Mouse (Mus musculus): ENCODE measurements around the gene Ccng2. TPM values are rescaled to one million over a fixed set of nuclear protein-coding genes. Genes with fewer than 3 reads are reported as not detected.

Ccng2 gene
- total RNA-seq (2021) = 10 to 100 TPM; 26.9 to 28.7 TPM
- long read RNA-seq, experiment 1, full-length matches to known transcripts = 44 of 49 reads
- long read RNA-seq, experiment 1, partial matches to known transcripts = 2 of 49 reads
- long read RNA-seq, experiment 1, other reads (novel, unspliced or antisense) = 3 of 49 reads
- long read RNA-seq, experiment 2, transcript Ccng2-201 (8 exons, 2,810 nt) = major isoform, 37 of 44 reads
- long read RNA-seq, experiment 2, partial matches to known transcripts = 2 of 44 reads
- long read RNA-seq, experiment 2, other reads (novel, unspliced or antisense) = 5 of 44 reads

DNA sequence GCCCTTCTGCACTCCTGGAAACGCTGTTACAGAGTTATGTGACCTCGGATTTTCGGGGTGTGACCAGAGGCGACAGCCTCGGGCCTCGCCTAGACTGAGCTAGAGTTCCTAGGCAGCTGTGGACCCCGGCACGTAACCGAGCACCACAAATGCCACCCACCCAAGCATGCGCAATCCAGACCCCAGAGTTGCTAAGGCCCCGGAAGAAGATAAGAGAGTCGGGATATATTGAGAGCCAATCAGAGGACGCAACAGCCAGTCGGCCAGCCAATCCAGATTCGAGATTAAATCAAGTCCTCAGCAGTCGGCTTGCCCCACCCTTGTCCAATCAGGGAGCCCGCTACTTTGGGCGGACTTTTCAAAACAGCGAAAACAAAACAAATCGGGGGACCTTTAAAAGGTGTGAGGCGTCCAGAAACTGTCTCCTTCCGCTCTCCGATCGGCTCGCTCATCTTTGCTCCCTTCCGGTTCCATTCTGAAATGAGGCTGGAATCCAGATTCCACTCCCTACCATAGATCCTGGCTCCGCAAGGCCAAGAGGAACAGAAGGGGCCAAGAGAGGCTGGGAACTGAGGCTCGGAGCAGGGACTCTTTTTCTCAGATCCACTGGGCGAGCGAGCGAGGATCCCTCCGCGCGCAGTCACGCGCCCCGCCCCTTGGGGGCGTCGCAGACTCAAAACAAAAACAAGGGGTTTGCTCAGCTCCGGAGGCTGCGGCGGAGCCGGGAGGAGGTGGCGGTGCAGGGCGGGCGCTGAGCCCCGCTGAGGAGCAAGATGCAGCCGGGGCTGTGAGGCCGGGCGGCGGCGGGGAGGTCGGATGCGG, at the start of gene Ccng2:
TSS of gene Ccng2 (plus strand) at position 375 of the 822 bp plus-strand sequence.
- peak; percentile 87 to 95 for DNase-seq (ENCODE audit: low spot score in 2 of 2)

DNA sequence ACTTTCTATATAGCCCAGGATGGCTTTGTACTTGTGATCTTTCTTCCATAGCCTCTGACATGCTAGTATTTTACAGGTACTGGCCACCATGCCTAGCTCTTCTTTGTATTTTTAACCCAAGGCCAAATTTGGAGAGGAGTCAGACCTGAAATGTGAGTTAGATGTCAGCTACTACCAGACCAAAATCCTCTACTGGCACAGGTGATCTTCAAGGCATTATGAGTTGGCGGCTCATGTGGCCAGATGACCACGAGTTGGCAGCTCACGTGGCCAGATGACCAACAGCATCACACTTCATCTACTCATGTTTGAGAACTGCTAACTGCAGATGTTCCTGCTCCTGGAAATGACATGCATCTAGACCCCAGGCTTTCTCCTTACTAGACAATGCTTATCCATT, 48.7 kb upstream of the Ccng2 start:
- DNase-seq (ENCODE audit: low spot score in 2 of 2) = no peak

DNA sequence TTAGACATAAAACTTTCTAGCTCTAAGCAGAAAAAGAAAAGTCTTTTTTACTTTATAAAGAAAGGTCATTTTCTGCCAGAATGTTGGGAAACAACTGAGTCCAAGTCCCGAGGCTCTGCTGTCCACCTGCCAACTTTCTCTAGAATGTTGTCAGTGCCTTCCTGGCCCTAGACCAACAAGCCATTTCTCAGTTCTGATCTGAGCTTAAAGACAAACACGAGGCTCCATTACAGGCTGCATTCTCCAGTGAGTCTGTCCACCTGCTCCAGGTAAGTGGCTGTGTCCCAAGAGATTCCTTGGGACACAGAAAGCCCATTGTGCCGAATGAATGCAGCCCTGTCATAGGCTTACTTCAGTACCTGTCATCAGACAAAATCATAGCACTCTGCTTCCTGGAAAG, 45.4 kb upstream of the Ccng2 start:
- peak in 1 of 2 experiments; percentile 63 for DNase-seq (ENCODE audit: low spot score in 2 of 2)

DNA sequence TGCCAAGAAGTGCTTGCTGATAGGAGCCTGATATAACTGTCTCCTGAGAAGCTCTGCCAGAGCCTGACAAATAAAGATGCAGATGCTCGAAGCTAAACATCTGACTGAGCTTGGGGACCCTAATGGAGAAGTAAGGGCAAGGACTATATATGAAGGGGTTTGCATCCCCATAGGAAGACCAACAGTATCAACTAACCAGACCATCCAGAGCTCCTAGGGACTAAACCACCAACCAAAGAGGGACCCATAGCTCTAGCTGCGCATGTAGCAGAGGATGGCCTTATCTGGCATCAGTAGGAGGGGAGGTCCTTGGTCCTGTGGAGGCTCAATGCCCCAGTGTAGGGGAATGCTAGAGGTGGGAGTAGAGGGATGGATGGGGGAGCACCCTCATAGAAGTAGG, 42.5 kb upstream of the Ccng2 start:
- DNase-seq (ENCODE audit: low spot score in 2 of 2) = no peak

DNA sequence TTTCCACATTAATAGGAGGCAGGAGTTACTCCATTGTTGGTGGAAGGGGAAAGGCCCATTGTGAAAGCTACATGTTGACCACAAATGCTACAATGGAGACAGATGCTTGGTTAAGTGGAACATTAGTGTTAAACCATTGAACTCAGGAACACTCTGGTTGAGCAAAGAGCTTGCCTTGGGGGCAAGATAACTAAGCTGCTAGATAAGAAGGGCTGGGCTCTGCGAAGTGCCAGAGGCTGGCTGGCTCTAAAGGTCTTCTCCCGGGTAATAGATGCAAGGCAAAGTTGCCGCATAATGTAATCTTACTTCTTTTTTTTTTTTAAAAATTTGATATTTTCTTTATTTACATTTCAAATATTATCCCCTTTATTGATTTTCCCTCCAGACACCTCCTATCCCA, 39.9 kb upstream of the Ccng2 start:
- no peak for DNase-seq (ENCODE audit: low spot score in 2 of 2)

DNA sequence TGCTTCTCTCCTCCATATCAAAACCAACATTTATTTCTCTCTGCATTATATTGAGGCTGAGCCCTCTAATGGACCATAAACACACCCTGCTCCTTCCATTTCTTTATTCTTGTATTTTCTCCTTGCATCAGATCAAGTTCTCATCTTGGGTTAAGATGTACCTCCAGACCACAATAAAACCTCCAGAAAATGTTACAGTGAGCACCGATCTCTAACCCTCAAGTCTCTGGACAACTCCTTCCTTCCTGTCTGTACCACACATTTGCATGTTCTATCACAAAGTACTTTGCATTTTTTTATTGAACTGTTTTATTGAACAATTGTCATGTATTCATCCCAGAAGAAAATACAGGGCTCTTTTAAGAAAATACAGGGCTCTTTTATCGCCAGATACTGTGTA, 37.5 kb upstream of the Ccng2 start:
- DNase-seq (ENCODE audit: low spot score in 2 of 2) = no peak

DNA sequence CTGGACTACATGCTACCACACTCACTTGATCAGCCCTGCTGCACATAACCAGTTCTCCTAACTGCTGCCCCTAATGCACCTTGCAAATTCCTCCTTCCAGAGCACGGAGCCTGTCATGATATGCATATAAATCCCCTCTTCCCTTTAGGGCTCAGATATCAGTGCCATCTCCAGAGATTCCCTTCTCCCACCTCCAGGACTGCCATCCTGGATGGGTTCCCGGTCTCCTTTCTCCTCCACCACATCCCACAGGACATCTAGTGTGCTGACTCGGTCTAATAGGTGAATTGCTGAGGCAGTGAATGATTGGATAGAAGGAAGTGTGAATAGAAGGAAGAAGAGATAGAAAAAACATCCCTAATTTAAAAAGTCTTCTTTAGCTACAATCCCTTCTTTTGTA, 35.3 kb upstream of the Ccng2 start:
- DNase-seq (ENCODE audit: low spot score in 2 of 2) = no peak

DNA sequence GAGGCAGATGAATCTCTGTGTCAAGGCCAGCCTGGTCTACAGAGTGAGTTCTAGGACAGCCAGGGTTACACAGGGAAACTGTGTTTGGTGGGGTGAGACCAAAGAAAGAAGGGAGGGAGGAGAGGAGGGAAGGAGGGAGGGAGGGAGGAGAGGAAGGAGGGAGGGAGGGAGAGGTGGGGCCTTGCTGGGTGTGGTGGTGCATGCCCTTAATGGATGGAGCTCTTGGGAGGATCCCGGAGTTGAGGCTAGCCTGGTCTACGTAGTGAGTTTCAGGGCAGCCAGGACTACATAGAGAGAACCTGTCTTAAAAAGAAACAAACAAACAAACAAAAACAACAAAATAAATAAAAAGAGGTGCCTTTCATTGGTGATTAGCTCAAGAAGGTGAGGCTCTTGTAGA, 34.2 kb upstream of the Ccng2 start:
- no peak for DNase-seq (ENCODE audit: low spot score in 2 of 2)

DNA sequence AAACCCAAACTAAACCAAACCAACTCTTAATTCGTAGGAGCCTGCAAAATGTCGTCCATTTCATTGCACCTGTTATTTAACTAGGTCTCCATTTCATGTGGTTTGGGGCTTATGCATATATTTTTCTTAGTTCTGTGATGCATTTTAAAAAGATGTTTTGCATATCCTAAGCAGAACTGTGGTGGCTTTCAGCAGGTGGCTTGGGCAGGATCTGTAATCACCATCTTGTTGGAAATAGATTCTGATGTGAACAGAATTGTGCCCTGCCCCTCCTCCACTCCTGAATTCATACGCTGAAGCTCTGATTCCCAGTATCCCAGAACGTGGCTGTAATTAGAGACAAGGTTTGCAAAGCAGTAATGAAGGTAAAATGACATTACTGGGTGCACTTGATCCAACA, 32.9 kb upstream of the Ccng2 start:
- DNase-seq (ENCODE audit: low spot score in 2 of 2) = no peak

DNA sequence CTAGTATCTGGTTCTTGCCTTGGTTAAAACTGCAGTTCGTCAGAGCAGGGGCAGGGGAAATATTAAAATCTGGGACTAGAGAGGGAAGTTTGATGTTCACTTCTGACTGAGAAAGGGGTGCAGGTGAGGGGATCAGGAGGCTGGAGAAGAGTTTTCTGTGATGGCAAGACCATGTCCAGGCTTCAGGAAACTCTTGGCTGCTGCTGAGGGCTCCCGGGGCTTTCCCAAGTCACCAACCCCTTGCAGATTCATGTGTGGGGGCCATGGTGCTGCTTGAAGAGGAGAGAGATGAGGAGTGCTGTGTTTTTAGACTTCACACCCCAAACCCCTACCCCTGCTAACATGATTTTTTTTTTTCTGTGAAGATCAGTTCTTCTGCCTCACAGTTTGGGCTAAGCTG, 32.5 kb upstream of the Ccng2 start:
- DNase-seq (ENCODE audit: low spot score in 2 of 2) = no peak

DNA sequence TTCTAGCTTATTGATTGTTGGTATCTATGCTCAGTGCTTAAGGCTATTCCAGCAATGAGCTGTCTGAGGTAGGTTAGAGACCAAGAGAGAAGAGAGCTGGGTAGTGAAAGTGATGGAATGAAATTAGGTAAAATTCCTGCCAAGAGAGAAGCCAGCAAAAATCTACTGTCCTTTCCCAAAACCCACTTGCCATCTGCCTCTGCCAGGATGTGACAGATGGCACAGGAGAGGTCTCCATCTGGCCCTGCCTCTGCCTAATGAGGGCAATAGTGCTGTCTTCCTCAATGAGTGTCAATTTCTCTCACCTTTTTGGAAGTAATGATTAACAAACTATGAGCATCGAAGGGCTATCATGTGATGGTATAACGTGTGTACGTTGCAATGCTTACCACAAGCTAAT, 31.2 kb upstream of the Ccng2 start:
- no peak for DNase-seq (ENCODE audit: low spot score in 2 of 2)

DNA sequence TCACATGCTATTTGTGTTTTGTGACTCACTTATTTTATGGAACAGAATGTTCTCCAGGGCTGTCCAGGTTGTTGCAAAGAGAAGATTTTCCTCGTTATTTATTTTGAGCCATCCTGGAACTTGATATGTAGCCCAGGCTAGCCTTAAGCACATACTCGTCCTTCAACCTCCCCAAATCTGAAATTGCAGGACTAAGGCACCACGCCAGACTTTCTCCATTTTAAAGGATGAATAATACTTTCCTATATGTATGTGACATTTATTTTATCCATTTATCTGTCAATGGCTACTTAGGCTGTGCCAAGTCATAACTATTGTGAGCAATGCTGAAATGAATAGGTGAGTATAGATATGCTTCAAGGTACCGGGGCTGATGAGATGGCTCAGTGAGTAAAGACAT, 30.5 kb upstream of the Ccng2 start:
- no peak for DNase-seq (ENCODE audit: low spot score in 2 of 2)

DNA sequence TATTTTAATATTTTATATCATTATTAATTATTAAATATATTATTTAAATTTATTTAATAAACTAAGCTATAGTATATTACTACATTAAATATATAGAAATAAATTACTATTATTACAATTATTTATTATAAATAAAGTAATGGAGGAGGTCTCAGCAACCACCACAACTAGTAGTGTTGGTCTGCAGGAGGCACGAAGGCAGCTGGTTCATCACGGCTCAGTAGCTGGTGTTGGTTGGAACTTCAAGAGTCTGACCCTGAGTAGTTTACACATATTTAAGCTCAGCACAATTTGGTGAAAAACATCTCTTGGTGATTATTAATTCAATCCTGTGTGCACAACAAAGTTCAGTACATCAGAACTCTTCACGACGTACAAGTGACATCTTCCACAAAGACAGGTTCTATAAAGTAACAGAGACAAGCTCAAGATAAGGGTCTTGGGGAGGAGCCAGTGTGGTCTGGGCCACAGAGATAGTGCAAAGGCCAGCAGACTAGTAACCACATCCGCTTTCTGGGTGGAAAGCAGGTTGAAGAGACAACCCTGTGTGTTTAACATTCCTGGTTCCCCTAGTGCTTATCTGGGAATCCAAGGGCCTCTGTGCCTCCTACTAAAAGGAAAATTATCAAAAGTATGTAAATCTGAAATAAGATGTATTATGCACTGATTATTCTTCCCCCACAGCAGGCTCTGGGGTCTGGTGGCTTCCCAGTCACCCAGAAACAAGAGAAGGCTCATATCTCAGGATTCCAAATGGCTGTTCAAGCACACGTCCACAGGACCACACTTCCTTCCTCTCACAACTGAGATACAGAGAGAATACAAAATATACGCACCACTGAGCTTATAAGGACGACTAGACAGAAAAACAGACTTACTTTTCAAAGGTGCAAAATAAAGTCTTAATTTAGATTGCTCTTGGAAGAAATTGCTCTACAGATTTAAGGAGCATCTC, 27.2 kb upstream of the Ccng2 start:
- no peak for DNase-seq (ENCODE audit: low spot score in 2 of 2)

DNA sequence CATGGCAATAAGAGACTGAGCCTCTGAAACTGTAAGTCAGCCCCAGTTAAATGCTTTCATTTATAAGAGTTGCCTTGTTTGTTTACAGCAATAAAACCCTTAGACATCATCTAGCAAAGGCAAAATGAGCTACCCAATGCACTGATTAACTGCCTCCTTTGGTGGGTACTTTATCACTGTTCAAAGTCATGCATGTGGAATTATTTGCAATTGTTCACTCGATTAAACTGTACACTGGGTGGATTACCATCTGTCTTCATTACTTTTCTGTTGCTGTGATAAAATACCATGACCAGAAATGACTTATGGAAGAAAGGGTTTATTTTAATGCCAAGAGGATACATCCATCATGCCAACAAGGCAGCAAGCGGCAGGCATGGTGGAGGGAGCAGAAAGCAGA, 21.8 kb upstream of the Ccng2 start:
- DNase-seq (ENCODE audit: low spot score in 2 of 2) = no peak

DNA sequence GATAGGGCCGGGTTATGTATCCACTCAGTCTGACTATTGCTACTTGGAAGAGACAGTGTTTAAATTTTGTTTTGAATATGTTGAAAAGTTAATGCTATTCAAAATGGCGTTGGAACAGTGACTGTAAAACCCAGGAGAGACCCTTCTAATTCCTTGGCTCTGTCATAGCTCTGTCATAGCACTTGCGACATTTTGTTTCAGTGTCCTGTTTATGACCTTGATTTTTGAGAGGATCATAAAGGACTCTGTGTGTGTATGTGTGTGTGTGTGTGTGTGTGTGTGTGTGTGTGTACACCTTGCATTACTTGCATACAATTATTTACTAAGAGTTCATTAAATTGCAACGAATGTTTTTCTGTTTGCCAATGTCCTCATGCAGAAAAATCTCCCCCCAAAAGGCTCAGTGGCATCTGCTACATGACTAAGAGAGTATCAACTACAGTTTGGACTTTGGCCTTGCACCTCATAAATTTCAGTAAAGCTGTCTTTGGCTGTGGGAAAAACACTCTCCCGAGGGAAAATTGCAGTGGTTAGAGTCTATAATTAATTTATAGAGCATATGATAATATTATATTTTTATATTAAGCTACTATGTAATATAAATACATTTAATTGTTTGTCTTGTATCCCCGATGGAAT, 17.0 kb upstream of the Ccng2 start:
- DNase-seq (ENCODE audit: low spot score in 2 of 2) = no peak

DNA sequence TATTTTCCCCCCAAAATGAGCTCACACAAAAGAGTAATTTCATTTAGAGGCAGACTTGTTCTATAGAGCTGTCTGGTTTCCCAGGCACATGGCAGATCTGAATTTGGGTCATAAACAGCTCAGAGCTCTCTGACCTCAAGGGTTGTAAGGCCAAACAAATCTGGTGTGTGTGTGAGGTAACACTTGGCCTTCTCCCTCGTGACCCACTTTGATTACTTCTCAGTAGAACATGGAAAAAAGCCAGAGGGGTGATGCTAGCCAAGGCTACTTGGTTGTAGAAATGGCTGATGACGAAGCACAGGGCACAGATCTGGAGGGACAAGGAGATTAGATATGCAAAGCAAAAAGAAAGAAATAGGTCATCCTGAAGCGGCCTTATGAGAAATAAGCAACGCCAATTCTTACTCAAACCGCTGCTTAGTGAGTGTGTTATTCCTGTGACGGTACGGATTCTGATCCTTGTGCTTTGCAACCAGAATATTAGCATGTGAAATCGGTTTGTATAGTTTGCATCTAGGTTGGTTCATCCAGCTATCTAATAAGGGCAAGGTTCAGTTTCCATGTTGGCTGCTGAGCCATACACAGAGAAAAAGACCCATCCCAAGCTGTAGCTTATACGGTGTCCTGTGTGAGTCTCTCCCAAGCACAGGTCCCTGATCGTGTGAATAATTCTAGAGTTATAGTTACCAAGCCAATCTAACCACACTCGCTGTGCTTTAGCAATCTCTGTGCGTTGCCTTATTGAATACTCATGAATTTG, 15.9 kb upstream of the Ccng2 start:
- DNase-seq (ENCODE audit: low spot score in 2 of 2) = no peak

DNA sequence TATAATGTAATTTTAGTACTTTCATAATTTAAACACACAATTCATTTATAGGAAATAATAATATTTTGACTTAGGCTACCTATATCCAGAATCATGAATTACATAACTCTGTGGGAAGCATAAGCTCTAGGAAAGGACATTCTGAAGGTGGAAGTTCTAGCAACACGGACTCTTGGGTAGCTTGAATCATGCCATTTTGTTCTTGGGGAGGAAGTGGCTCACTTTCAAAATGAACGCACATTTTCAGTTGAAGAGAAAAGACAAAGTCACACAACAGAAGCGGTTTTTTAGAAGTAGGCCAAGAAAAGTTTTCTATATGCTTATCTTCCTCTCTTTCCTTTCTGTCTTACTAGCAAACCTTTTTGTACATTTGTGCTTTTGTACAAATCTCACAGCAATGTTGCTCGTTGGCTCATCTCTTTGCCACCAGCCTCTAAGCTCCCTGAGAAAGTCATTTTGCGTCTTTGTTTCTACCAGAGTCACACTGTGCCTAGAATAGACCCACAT, 11.2 kb upstream of the Ccng2 start:
- no peak for DNase-seq (ENCODE audit: low spot score in 2 of 2)

DNA sequence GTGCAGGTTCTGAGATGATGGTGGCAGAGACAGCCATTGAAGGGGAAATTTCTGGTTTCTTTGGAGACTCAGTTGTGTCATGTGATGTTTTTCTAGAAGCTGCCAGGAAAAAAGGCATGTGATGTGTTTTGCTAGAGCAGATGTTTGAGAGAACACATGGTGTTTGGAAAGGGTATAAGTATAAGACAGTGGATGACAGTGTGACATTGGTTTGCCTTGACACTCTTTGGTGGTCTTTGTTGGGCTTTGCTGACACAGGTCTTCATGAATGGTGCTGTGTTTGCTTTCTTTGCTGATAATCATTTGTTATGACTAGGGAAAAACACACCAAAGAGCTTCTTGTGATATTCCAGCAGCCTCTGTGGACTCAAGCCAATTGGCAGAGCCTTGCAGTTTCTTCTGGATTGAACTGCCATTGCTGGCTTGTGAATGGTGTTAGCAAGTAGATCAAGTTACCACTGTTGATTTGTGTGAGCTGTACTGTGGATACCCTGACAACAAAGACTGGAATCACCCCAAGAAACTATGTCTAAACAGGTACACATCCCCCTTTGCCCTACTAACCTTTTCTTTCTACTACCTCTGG, 10.1 kb upstream of the Ccng2 start:
- DNase-seq (ENCODE audit: low spot score in 2 of 2) = no peak

DNA sequence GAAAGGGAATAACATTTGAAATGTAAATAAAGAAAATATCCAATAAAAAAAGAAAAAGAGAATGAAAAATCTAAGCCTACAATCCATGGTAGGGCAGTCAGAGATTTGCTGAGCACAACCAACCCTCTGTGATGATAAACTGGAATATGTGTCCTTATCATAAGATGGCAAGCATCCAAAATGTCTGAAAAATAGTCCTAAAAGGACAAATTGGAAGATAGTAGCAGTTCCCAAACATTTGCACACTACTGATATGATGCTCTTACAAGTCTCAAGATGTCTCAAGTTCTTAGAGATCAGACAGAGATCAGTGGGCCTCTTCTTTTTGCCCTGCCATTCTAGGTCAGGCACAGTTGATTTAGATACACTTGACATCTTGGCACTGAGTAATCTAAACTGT, 7.7 kb upstream of the Ccng2 start:
- DNase-seq (ENCODE audit: low spot score in 2 of 2) = no peak

DNA sequence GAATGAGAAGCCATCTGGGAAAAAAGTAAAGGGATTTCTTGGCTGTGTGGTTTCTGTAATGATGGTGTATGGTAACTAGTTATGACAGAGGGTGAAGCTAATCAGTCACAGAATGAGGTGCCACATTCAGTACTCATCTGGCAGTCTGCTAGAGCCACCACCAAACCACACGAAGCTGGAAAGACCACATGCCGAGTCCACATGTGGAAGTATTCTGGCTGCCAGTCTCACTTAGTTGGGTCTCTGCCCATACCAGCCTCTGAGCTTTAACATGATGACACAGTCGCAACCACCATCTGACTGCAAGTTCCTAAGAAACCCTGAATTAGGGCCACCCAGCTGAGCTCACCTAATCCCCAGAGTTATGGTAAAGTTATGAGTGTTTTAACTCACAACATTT, 6.1 kb upstream of the Ccng2 start:
- no peak for DNase-seq (ENCODE audit: low spot score in 2 of 2)

Measured in gastrocnemius, postnatal 4 days (tissue).